8 mouse cellular contexts compared by ENCODE assay signal in genomic region chr11:33680151-33680550, GRCm38 (mm10).
DNase-seq lines count a peak whose midpoint lies in the region; ATAC-seq and TF ChIP-seq lines count a peak whose summit lies in the region.

No protein-coding gene starts in this region.

- no peak for TF ChIP-seq POLR2A in thymus, adult 2 months (IDR thresholded peaks at IDR 0.05; ENCODE audit: control insufficient read depth, extremely low read depth, insufficient read depth, low read length, poor library complexity)
- no peak for TF ChIP-seq POLR2A in cortical plate, adult 2 months (IDR thresholded peaks at IDR 0.05; ENCODE audit: extremely low read depth, insufficient read depth, low read length)

- intact Hi-C loops in heart, postnatal 36 days (cut with DNase I), result no loop called here

- H3K4me1 ChIP-seq in thymus, adult 2 months (replicated peaks; ENCODE audit: control insufficient read depth, insufficient read depth, low read length), result no peaks in the 10 kb centered on the region
- no peaks in the 10 kb centered on the region for H3K4me1 ChIP-seq in cortical plate, adult 2 months (ENCODE audit: control insufficient read depth, insufficient read depth, low read length)
- H3K4me1 ChIP-seq in limb, embryonic 13.5 days, result peaks cover 4% of the 10 kb centered on the region; the same call in 1 of the 2 replicates
- H3K4me1 ChIP-seq in neural tube, embryonic 14.5 days (ENCODE audit: control insufficient read depth, insufficient read depth, low read length), result no peaks in the 10 kb centered on the region

- DNase-seq in thymus, adult 2 months, result peak; percentile 16
- DNase-seq in thymus, adult 18-20 months, result no peak
- peak; percentile 29 to 31 for DNase-seq in heart, postnatal 36 days
- DNase-seq in cerebellum, adult 18-20 months, result no peak

- H3K27ac ChIP-seq in thymus, adult 2 months (ENCODE audit: control insufficient read depth, insufficient read depth, low read length), result no peak overlapping the region
- no peak overlapping the region for H3K27ac ChIP-seq in cortical plate, adult 2 months (ENCODE audit: insufficient read depth, low read length)
- no peak overlapping the region for H3K27ac ChIP-seq in limb, embryonic 13.5 days
- H3K27ac ChIP-seq in neural tube, embryonic 14.5 days (ENCODE audit: low read depth, low read length), result no peak overlapping the region

- no peak overlapping the region for H3K4me3 ChIP-seq in thymus, adult 2 months (ENCODE audit: control insufficient read depth, insufficient read depth, low read length)
- peak overlapping the region; percentile 26; the same call in 1 of the 2 replicates for H3K4me3 ChIP-seq in cortical plate, adult 2 months (ENCODE audit: insufficient read depth, low read length)
- no peak overlapping the region for H3K4me3 ChIP-seq in limb, embryonic 13.5 days
- H3K4me3 ChIP-seq in neural tube, embryonic 14.5 days (ENCODE audit: low read depth, low read length), result 0 out of 2 replicates have a peak overlapping the region, but pooled peaks have one; percentile 4

- no peak for ATAC-seq in limb, embryonic 13.5 days (ENCODE audit: low FRiP score, low read depth)
- ATAC-seq in neural tube, embryonic 14.5 days (ENCODE audit: low read depth), result no peak
- no peak for ATAC-seq in monocyte, adult 5-6 weeks (replicated peaks; ENCODE audit: insufficient number of reproducible peaks, low FRiP score, low TSS enrichment, poor library complexity, severe bottlenecking)

- TF ChIP-seq CTCF in thymus, adult 2 months (IDR thresholded peaks at IDR 0.05; ENCODE audit: borderline replicate concordance, control insufficient read depth, extremely low read depth, insufficient read depth, low read length, poor library complexity), result no peak
- no peak for TF ChIP-seq CTCF in cortical plate, adult 2 months (IDR thresholded peaks at IDR 0.05; ENCODE audit: extremely low read depth, insufficient read depth, low read length)

- H3K27me3 ChIP-seq in thymus, adult 2 months (ENCODE audit: control insufficient read depth, insufficient read depth, low read length), result no peaks in the 10 kb centered on the region
- peaks cover 21% of the 10 kb centered on the region for H3K27me3 ChIP-seq in limb, embryonic 13.5 days
- no peaks in the 10 kb centered on the region for H3K27me3 ChIP-seq in neural tube, embryonic 14.5 days (ENCODE audit: control insufficient read depth, insufficient read depth, low read length)

- H3K9ac ChIP-seq in limb, embryonic 13.5 days, result no peak overlapping the region
- 0 out of 2 replicates have a peak overlapping the region, but pooled peaks have one; percentile 2 for H3K9ac ChIP-seq in neural tube, embryonic 14.5 days (replicated peaks; ENCODE audit: low read depth, low read length)

- no peaks in the 10 kb centered on the region for H3K36me3 ChIP-seq in thymus, adult 2 months (ENCODE audit: control insufficient read depth, insufficient read depth, low read length)
- H3K36me3 ChIP-seq in limb, embryonic 13.5 days, result no peaks in the 10 kb centered on the region
- H3K36me3 ChIP-seq in neural tube, embryonic 14.5 days (ENCODE audit: control insufficient read depth, insufficient read depth, low read length), result no peaks in the 10 kb centered on the region

- 8% methylated on average over 15 of the region's 15 CpGs for WGBS in thymus, adult 2 months
- 1% methylated on average over 15 of the region's 15 CpGs for WGBS in limb, embryonic 13.5 days
- WGBS in neural tube, embryonic 14.5 days, result 3% methylated on average over 15 of the region's 15 CpGs

- no peaks in the 10 kb centered on the region for H3K9me3 ChIP-seq in limb, embryonic 13.5 days
- H3K9me3 ChIP-seq in neural tube, embryonic 14.5 days (ENCODE audit: control insufficient read depth, low read length), result no peaks in the 10 kb centered on the region

- peak overlapping the region; percentile 45 for H3K4me2 ChIP-seq in limb, embryonic 13.5 days (replicated peaks)
- H3K4me2 ChIP-seq in neural tube, embryonic 14.5 days (ENCODE audit: low read depth, low read length), result peak overlapping the region; percentile 33; the same call in 1 of the 2 replicates

Comparison
In these comparisons a context has a peak if more than half of its experiments do, and no peak if none do; other contexts are left out.
1. DNase-seq: peak in thymus, adult 2 months (single experiment) and heart, postnatal 36 days (2 of 2); none in thymus, adult 18-20 months (0 of 2) and cerebellum, adult 18-20 months (0 of 2).
2. H3K4me3 ChIP-seq: peak in cortical plate, adult 2 months (single experiment) and neural tube, embryonic 14.5 days (single experiment); none in thymus, adult 2 months (single experiment) and limb, embryonic 13.5 days (single experiment).